Mouse (Mus musculus) stomach, embryonic 14.5 days (tissue): Measurements from ENCODE around the gene Rarg. TPM values are rescaled to one million over a fixed set of nuclear protein-coding genes. Genes with fewer than 3 reads are reported as not detected.
A peak's percentile ranks its signal among the peaks of the same experiment; 100 is the strongest.

Experiments used
- ATAC-seq: fragments of 200-750 bp; cut with Nextera tagmentation; 2 replicates; pipeline ENCODE4 v1.8.0; 2017; ENCODE audit warnings: low read depth, moderate TSS enrichment; ENCODE audit not compliant: insufficient number of reproducible peaks, insufficient read depth, low FRiP score
- H3K27ac ChIP-seq: fragments of 300-500 bp; sonication (generic); 2 replicates; pipeline ENCODE4 v1.5.1; 2014; ENCODE audit warnings: mild to moderate bottlenecking, low read length, moderate library complexity, mixed read lengths
- H3K27me3 ChIP-seq: fragments of 300-500 bp; sonication (generic); 2 replicates; pipeline ENCODE4 v1.6.1; 2014; ENCODE audit warnings: low read length, control low read depth, mixed read lengths; ENCODE audit not compliant: control insufficient read depth, insufficient read depth
- H3K36me3 ChIP-seq: fragments of 300-500 bp; sonication (generic); 2 replicates; pipeline ENCODE4 v1.6.1; 2014; ENCODE audit warnings: mild to moderate bottlenecking, control low read depth, low read length, moderate library complexity, mixed read lengths; ENCODE audit not compliant: control insufficient read depth, insufficient read depth
- H3K4me1 ChIP-seq: fragments of 300-500 bp; sonication (generic); 2 replicates; pipeline ENCODE4 v1.6.1; 2014; ENCODE audit warnings: low read length, control low read depth, mixed read lengths; ENCODE audit not compliant: control insufficient read depth, insufficient read depth
- H3K4me2 ChIP-seq: fragments of 300-500 bp; sonication (generic); replicated peaks from 2 replicates; pipeline ENCODE4 v1.6.1; 2014; ENCODE audit warnings: low read depth, low read length, control low read depth
- H3K4me3 ChIP-seq: fragments of 300-500 bp; sonication (generic); 2 replicates; pipeline ENCODE4 v1.5.1; 2014; ENCODE audit warnings: low read depth, low read length, control low read depth
- H3K9ac ChIP-seq: fragments of 300-500 bp; sonication (generic); replicated peaks from 2 replicates; pipeline ENCODE4 v1.6.1; 2014; ENCODE audit warnings: low read depth, mild to moderate bottlenecking, control low read depth, low read length, moderate library complexity, mixed read lengths
- H3K9me3 ChIP-seq: fragments of 300-500 bp; sonication (generic); 2 replicates; pipeline ENCODE4 v1.6.1; 2016; ENCODE audit warnings: low read depth, low read length, control low read depth; ENCODE audit not compliant: control insufficient read depth
- WGBS: fragments of 180-500 bp; shearing (Covaris S2); extraction: QIAGEN DNeasy Blood & Tissue Kit; methylation state at CpG from one replicate; pipeline ENCODE4 v1.1.7; 2014; 5-methylcytosine and 5-hydroxymethylcytosine counted together
- polyA plus RNA-seq: library from polyadenylated mRNA; unstranded; fragments of >200 nt; fragmentation: Nextera tagmentation; extraction: Ambion mirVana; gene quantifications from 2 replicates; pipeline ENCODE4 v1.2.1, GENCODE M21; 2014

Gene Rarg
- polyA plus RNA-seq, 1 experiment from 2014 or later: 40.5 TPM

DNA sequence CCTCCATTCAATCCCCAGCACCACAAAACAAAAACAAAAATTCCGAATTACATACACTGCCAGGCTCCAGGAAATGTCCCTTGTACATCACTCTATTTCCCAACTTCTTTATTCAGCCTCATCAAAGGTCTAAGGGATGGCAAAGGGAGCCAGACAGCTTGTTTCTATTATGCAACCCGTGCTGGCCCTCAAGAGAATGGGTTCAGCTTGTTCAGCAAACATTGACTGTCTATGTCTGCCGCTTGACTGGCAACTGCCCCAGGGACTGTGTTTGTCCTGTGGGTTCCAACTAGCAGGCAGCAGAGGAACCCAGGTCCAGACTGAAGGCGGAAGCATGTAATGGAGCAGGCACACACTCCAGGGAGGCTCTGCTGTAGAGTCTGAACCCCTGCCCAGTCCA is 58.5 kb downstream of the Rarg start:
- Histone ChIP-seq H3K27me3 (no peaks in the 10 kb centered on the region), H3K9ac (no peak overlapping the region), H3K4me2 (no peak overlapping the region), H3K36me3 (no peaks in the 10 kb centered on the region), H3K4me3 (no peak overlapping the region), H3K4me1 (peaks cover 4% of the 10 kb centered on the region; the same call in 1 of the 2 replicates), H3K9me3 (no peaks in the 10 kb centered on the region), H3K27ac (no peak overlapping the region)
- no peak for ATAC-seq
- WGBS: 76% methylated on average over 4 of the region's 4 CpGs

DNA sequence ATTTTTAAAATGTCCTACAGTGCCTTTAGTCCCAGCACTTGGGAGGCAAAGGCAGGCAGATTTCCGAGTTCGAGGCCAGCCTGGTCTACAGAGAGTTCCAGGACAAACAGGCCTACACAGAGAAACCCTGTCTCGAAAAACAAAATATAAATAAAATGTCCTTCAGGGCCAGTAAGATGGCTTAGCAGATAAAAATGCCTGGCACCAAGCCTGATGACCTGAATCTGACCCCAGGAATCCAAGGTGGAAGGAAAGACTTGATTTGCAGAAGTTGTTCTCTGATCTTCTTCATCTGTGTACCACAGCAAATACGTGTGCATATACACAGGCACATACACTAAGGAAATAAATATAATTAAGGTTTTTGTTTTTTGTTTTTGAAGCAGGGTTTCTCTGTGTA is 61.9 kb downstream of the Rarg start:
- Histone ChIP-seq H3K36me3 (no peaks in the 10 kb centered on the region; the same call in 1 of the 2 replicates), H3K9ac (no peak overlapping the region), H3K27me3 (no peaks in the 10 kb centered on the region), H3K4me1 (peaks cover 6% of the 10 kb centered on the region; the same call in 1 of the 2 replicates), H3K9me3 (no peaks in the 10 kb centered on the region), H3K27ac (no peak overlapping the region), H3K4me2 (no peak overlapping the region), H3K4me3 (no peak overlapping the region)
- ATAC-seq: no peak
- 63% methylated on average over 4 of the region's 4 CpGs for WGBS

GRCm38 (mm10) chr15:102194439-102194838 is 62.9 kb downstream of the Rarg start:
- Histone ChIP-seq H3K27me3 (no peaks in the 10 kb centered on the region), H3K27ac (no peak overlapping the region), H3K4me3 (no peak overlapping the region), H3K9ac (no peak overlapping the region), H3K9me3 (no peaks in the 10 kb centered on the region), H3K36me3 (no peaks in the 10 kb centered on the region; the same call in 1 of the 2 replicates), H3K4me2 (no peak overlapping the region), H3K4me1 (peaks cover 6% of the 10 kb centered on the region; the same call in 1 of the 2 replicates)
- no peak for ATAC-seq
- 77% methylated on average over 4 of the region's 4 CpGs for WGBS

- Histone ChIP-seq H3K36me3 (no peaks in the 10 kb centered on the region; the same call in 1 of the 2 replicates), H3K4me3 (no peak overlapping the region), H3K27ac (no peak overlapping the region), H3K4me1 (peaks cover 6% of the 10 kb centered on the region; the same call in 1 of the 2 replicates), H3K4me2 (no peak overlapping the region), H3K27me3 (no peaks in the 10 kb centered on the region), H3K9me3 (no peaks in the 10 kb centered on the region), H3K9ac (no peak overlapping the region)
- WGBS: 84% methylated on average over 4 of the region's 4 CpGs
- ATAC-seq: no peak
Measured at GRCm38 (mm10) chr15:102193652-102194051, 63.7 kb downstream of the Rarg start.

GRCm38 (mm10) chr15:102192820-102193386 is 64.4 kb downstream of the Rarg start:
- ATAC-seq: no peak
- H3K27ac ChIP-seq: no peak overlapping the region
- no peak overlapping the region for H3K9ac ChIP-seq
- H3K36me3 ChIP-seq: no peaks in the 10 kb centered on the region; the same call in 1 of the 2 replicates
- peaks cover 6% of the 10 kb centered on the region; the same call in 1 of the 2 replicates for H3K4me1 ChIP-seq
- no peak overlapping the region for H3K4me2 ChIP-seq
- H3K4me3 ChIP-seq: no peak overlapping the region
- H3K27me3 ChIP-seq: no peaks in the 10 kb centered on the region
- WGBS: 32% methylated on average over 5 of the region's 5 CpGs
- H3K9me3 ChIP-seq: no peaks in the 10 kb centered on the region

DNA sequence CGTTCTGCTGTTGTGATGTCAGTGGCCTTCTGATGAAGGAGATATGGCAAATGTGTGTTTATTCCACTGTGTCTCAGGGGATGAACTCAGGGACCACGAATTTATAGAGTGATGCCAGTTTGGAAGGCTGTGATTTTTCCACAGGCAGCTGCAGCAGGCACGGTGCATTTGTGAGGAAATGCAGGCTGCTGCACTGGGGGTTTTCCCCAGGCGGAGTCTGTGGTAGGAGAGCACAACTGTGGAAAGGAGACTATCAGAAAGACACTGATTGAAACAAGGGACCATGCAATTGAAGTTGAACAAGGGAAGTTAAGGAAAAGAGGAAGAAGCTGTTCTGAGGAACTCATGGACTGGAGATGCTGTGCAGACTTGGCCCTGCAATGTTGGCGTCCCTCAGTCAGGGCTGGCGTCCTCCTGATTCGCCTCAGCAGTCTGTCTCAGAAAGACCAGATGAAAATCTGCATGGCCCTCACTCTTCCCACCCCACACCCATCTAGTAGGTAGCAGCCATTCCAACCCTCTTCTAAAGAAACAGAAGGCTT is 65.0 kb downstream of the Rarg start:
- Histone ChIP-seq H3K27ac (0 out of 2 replicates have a peak overlapping the region, but pooled peaks have one; percentile 10), H3K4me2 (no peak overlapping the region), H3K4me3 (no peak overlapping the region), H3K36me3 (no peaks in the 10 kb centered on the region; the same call in 1 of the 2 replicates), H3K27me3 (no peaks in the 10 kb centered on the region), H3K9ac (no peak overlapping the region), H3K9me3 (no peaks in the 10 kb centered on the region), H3K4me1 (peaks cover 6% of the 10 kb centered on the region; the same call in 1 of the 2 replicates)
- ATAC-seq: no peak
- 54% methylated on average over 7 of the region's 7 CpGs for WGBS

DNA sequence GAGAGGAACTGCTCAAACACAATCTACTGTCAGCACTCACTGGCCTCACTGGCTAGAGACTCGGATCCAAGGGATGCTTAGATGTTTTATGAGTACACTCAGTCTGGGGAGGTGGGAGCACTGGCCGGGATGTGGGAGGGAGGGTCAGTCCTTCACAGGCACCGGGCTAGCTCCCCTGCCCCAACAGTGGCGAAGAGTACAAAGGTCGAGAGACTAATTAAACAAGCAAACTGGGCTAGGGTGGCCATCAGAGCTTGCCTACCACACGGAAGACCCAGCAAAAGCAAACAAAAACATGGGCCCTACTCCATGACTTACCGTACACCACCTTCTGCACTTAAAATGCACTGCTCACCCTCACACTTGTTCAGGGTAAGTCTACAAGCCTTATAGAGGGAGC is 65.6 kb downstream of the Rarg start:
- 49% methylated on average over 7 of the region's 7 CpGs for WGBS
- peaks cover 6% of the 10 kb centered on the region; the same call in 1 of the 2 replicates for H3K4me1 ChIP-seq
- no peaks in the 10 kb centered on the region for H3K9me3 ChIP-seq
- no peak overlapping the region for H3K9ac ChIP-seq
- no peak overlapping the region for H3K4me3 ChIP-seq
- no peak overlapping the region for H3K4me2 ChIP-seq
- H3K27me3 ChIP-seq: no peaks in the 10 kb centered on the region
- no peak overlapping the region for H3K27ac ChIP-seq
- ATAC-seq: no peak; the same call in 1 of the 2 replicates
- H3K36me3 ChIP-seq: peaks cover 2% of the 10 kb centered on the region; the same call in 1 of the 2 replicates

- H3K4me3 ChIP-seq: no peak overlapping the region
- H3K36me3 ChIP-seq: peaks cover 20% of the 10 kb centered on the region
- 62% methylated on average over 6 of the region's 6 CpGs for WGBS
- no peaks in the 10 kb centered on the region for H3K9me3 ChIP-seq
- H3K9ac ChIP-seq: no peak overlapping the region
- no peak overlapping the region for H3K4me2 ChIP-seq
- H3K4me1 ChIP-seq: peaks cover 6% of the 10 kb centered on the region; the same call in 1 of the 2 replicates
- H3K27ac ChIP-seq: no peak overlapping the region
- ATAC-seq: no peak
- no peaks in the 10 kb centered on the region for H3K27me3 ChIP-seq
Measured at GRCm38 (mm10) chr15:102188883-102189282, 68.4 kb downstream of the Rarg start.
